Mouse (Mus musculus) embryonic facial prominence, embryonic 12.5 days (tissue): ENCODE measurements around the gene Csnk2a2. TPM values are rescaled to one million over a fixed set of nuclear protein-coding genes. Genes with fewer than 3 reads are reported as not detected.

Experiments used
- ATAC-seq: fragments of 200-750 bp; cut with Nextera tagmentation; 2 replicates; pipeline ENCODE4 v1.8.0; 2017; ENCODE audit not compliant: insufficient number of reproducible peaks, insufficient read depth, low FRiP score, low TSS enrichment
- H3K27ac ChIP-seq: fragments of 300-500 bp; sonication (generic); 2 replicates; pipeline ENCODE4 v1.5.1; 2016; ENCODE audit warnings: mild to moderate bottlenecking
- H3K27me3 ChIP-seq: fragments of 300-500 bp; sonication (generic); 2 replicates; pipeline ENCODE4 v1.6.1; 2016; ENCODE audit warnings: mild to moderate bottlenecking, moderate library complexity
- H3K36me3 ChIP-seq: fragments of 300-500 bp; sonication (generic); 2 replicates; pipeline ENCODE4 v1.6.1; 2016; ENCODE audit warnings: mild to moderate bottlenecking
- H3K4me1 ChIP-seq: fragments of 300-500 bp; sonication (generic); 2 replicates; pipeline ENCODE4 v1.6.1; 2016
- H3K4me2 ChIP-seq: fragments of 300-500 bp; sonication (generic); replicated peaks from 2 replicates; pipeline ENCODE4 v1.6.1; 2016; ENCODE audit warnings: mild to moderate bottlenecking, moderate library complexity
- H3K4me3 ChIP-seq: fragments of 300-500 bp; sonication (generic); 2 replicates; pipeline ENCODE4 v1.5.1; 2016; ENCODE audit warnings: mild to moderate bottlenecking
- H3K9ac ChIP-seq: fragments of 300-500 bp; sonication (generic); 2 replicates; pipeline ENCODE4 v1.6.1; 2016; ENCODE audit warnings: mild to moderate bottlenecking, moderate library complexity
- H3K9me3 ChIP-seq: fragments of 300-500 bp; sonication (generic); 2 replicates; pipeline ENCODE4 v1.6.1; 2016; ENCODE audit warnings: mild to moderate bottlenecking, moderate library complexity
- WGBS: fragments of 180-500 bp; shearing (Covaris S2); methylation state at CpG from one replicate; pipeline ENCODE4 v1.1.7; 2016; 5-methylcytosine and 5-hydroxymethylcytosine counted together
- polyA plus RNA-seq: library from polyadenylated mRNA; unstranded; fragments of >200 nt; fragmentation: Nextera tagmentation; extraction: Ambion mirVana; gene quantifications from 2 replicates; pipeline ENCODE4 v1.2.1, GENCODE M21; 2016

The Csnk2a2 gene
- polyA plus RNA-seq, 1 experiment from 2014 or later = 12.9 TPM

DNA sequence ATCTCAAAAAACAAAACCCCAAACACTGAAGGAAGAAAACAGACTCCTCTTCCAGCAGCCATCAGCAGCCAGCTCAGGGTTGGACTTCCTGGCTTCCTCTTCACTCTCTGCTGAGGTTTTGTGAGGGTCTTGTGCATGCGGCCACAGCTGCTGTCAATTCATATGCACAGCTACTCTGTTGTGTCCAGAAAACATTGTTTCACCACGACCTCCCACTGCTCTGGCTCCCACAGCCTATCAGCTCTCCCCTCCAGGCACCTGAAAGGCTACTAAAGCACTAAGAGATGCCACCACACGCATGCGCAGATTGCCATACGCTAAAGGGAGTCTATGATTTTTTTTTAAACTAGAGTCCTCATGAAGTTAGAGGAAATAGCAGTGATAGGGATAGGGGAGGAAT lies 15.0 kb upstream of the Csnk2a2 start:
- Histone ChIP-seq H3K27me3 (no peaks in the 10 kb centered on the region), H3K9me3 (no peaks in the 10 kb centered on the region), H3K4me1 (no peaks in the 10 kb centered on the region), H3K36me3 (no peaks in the 10 kb centered on the region), H3K4me3 (no peak overlapping the region), H3K27ac (no peak overlapping the region), H3K4me2 (no peak overlapping the region), H3K9ac (no peak overlapping the region)
- ATAC-seq = no peak
- WGBS = 63% methylated on average over 5 of the region's 5 CpGs

DNA sequence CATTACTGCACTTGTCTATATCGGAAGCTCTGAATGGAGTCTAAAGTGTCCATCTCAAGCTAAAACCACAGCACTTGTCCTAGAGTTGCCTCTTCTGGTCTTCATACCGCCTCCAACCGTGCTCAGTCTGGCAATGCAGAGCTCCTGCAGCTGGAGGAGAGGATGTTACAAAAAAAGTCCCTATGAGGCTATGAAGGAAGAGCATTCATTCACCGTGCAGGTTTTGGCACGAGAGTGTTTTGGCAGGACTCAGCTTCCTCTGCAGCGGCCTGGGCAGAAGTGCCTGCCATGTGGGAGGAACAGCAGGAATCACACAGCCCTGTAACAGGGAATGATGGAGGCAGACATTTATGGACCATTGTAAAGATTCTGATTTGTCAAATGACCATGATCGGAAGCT lies 12.6 kb upstream of the Csnk2a2 start:
- Histone ChIP-seq H3K36me3 (no peaks in the 10 kb centered on the region), H3K27ac (no peak overlapping the region), H3K27me3 (no peaks in the 10 kb centered on the region), H3K4me1 (no peaks in the 10 kb centered on the region), H3K4me2 (no peak overlapping the region), H3K9me3 (no peaks in the 10 kb centered on the region), H3K4me3 (no peak overlapping the region), H3K9ac (no peak overlapping the region)
- 77% methylated on average over 7 of the region's 7 CpGs for WGBS
- no peak for ATAC-seq

DNA sequence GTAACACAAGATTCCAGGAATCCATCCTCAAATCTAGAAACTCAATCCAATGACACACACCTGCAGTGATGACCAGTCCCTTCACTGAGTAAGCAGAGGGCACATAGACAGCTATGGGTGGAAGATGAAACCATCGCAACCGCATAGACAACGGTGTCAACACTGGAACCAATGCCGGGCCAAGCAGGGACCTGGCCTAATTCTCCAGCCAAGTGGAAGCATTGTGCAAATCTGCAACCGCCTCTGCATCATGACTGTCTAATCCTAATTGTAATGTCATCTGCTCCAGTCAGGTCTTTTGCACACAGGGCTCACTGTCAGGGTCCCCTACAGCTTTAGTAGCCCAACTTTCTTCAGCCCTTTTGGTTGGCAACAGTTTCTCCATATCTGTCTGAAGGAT lies 10.6 kb upstream of the Csnk2a2 start:
- Histone ChIP-seq H3K27ac (no peak overlapping the region), H3K36me3 (no peaks in the 10 kb centered on the region), H3K27me3 (no peaks in the 10 kb centered on the region), H3K9ac (no peak overlapping the region), H3K4me1 (no peaks in the 10 kb centered on the region), H3K4me3 (no peak overlapping the region), H3K4me2 (no peak overlapping the region), H3K9me3 (no peaks in the 10 kb centered on the region)
- no peak for ATAC-seq
- WGBS = 92% methylated on average over 5 of the region's 5 CpGs

DNA sequence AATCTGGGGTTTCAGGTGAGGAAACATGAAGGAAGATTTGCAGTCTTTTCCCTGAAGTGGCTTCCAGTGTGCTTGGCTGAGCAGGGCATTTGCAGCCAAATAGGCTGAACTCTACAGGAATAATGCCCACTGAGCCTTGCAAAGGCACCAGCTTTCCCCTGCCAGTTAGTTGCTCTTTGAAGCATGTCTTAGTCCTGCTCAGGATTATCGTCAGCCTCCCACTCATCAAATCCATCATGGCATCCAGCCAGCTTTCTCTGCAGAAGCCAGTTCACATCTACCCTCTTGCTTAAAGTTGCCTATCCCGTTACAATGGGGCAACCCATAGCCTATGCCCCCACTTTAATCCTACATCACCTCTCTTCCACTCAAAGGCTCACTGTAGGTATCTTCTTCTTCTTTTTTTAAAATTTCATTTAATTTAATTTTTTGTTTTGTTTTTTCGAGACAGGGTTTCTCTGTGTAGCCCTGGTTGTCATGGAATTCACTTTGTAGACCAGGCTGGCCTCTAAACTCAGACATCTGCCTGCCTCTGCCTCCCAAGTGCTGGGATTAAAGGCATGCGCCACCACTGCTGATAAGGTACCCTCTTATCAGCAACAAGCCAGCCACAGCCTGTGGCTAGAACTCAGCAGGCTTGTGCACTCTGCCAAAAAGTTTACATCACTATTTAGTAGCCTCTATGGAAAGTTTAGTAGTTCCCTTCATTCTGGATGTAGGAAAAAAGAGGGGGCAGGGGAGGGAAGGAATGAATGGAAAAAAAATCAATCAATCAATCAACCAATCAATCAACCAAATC lies 9.6 kb upstream of the Csnk2a2 start:
- H3K9ac ChIP-seq = no peak overlapping the region
- no peaks in the 10 kb centered on the region for H3K27me3 ChIP-seq
- H3K4me2 ChIP-seq = no peak overlapping the region
- no peaks in the 10 kb centered on the region for H3K9me3 ChIP-seq
- ATAC-seq = no peak
- H3K4me1 ChIP-seq = no peaks in the 10 kb centered on the region
- no peak overlapping the region for H3K4me3 ChIP-seq
- WGBS = 76% methylated on average over 4 of the region's 4 CpGs
- no peak overlapping the region for H3K27ac ChIP-seq
- H3K36me3 ChIP-seq = no peaks in the 10 kb centered on the region

DNA sequence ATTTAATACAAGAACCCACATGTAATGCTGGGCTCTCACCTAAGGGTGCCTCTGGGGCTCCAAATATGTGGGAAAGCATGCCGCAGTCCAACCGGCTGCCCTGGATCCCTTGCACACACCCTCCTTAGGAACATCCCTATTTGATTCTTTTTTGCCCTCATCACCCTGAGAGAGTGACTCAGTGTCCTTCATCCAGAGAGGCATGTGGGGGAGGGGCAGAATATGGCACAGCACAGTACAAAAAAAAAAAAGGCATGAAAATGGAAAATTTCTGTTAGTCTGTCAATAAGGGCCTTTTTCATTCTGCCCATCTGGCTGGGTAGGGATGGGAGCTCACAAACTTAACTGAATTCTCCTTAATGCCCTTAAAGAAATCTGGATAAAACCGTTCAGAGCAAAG lies 8.0 kb upstream of the Csnk2a2 start:
- Histone ChIP-seq H3K4me1 (no peaks in the 10 kb centered on the region), H3K4me2 (no peak overlapping the region), H3K9me3 (no peaks in the 10 kb centered on the region), H3K27ac (no peak overlapping the region), H3K4me3 (no peak overlapping the region), H3K36me3 (no peaks in the 10 kb centered on the region), H3K9ac (no peak overlapping the region), H3K27me3 (no peaks in the 10 kb centered on the region)
- ATAC-seq = no peak
- 88% methylated on average over 3 of the region's 3 CpGs for WGBS

DNA sequence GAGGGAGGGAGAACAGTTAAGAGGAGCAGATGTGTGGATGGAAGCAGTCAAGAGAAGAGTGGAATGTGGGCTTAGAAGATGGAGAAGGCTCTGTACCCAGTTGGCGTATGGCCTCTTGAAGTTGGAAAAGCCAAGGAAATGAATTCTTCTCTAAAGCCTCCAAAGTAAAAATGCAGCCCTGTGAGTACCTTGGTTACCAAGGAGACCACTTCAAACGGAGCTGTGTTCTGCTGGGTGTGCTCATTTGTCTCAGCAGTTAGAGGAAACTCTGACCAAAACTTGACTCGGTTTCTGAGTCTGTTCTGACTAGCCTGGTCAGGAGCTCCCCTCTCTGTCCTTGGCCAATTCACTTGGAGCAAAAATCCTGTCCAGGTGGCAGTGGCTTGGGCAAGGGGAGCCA lies 6.6 kb upstream of the Csnk2a2 start:
- Histone ChIP-seq H3K4me1 (no peaks in the 10 kb centered on the region), H3K4me2 (no peak overlapping the region), H3K36me3 (no peaks in the 10 kb centered on the region), H3K27ac (no peak overlapping the region), H3K9ac (no peak overlapping the region), H3K27me3 (no peaks in the 10 kb centered on the region), H3K9me3 (no peaks in the 10 kb centered on the region), H3K4me3 (no peak overlapping the region)
- ATAC-seq = no peak
- 37% methylated on average over 3 of the region's 3 CpGs for WGBS

DNA sequence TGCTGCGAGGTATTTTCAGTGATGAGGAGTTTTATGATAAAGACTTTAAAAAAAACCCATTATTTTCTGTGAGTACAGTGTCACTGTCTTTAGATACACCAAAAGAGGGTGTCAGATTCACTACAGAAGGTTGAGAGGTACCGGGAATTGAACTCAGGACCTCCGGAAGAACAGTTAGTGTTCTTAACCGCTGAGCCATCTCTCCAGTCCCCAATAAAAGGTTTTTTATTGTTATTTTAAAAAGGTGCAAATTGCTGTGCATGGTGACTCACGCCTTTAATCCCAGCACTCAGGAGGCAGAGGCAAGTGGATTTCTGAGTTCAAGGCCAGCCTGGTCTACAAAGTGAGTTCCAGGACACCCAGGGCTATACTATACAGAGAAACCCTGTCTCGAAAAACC lies 5.6 kb upstream of the Csnk2a2 start:
- Histone ChIP-seq H3K27ac (no peak overlapping the region), H3K27me3 (no peaks in the 10 kb centered on the region), H3K4me1 (no peaks in the 10 kb centered on the region), H3K4me3 (no peak overlapping the region), H3K9ac (no peak overlapping the region), H3K36me3 (no peaks in the 10 kb centered on the region), H3K4me2 (no peak overlapping the region), H3K9me3 (no peaks in the 10 kb centered on the region)
- WGBS = 82% methylated on average over 6 of the region's 6 CpGs
- no peak for ATAC-seq

DNA sequence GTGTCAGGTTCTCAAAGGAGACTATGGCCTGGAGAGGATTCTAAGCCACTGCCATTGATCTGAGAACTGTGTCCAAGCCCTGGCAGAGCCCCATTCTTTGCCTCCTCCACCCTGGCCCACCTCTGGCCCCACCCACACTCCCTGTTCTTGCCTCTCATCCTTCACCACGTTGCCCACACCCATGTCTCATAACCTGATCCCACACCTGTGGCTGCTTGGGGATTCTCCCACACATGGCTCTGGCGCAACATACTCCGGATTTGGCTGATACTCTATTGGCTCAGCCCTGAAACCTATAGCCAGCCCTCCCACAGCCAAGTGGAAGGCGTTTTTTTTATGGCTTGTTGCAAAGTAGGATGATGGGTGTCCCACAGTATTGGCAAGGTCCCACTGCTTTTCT lies 2.2 kb upstream of the Csnk2a2 start:
- Histone ChIP-seq H3K27me3 (no peaks in the 10 kb centered on the region), H3K4me3 (no peak overlapping the region), H3K9ac (no peak overlapping the region), H3K4me2 (no peak overlapping the region), H3K9me3 (no peaks in the 10 kb centered on the region), H3K4me1 (peaks cover 9% of the 10 kb centered on the region), H3K27ac (no peak overlapping the region), H3K36me3 (no peaks in the 10 kb centered on the region)
- ATAC-seq = no peak
- 78% methylated on average over 4 of the region's 4 CpGs for WGBS

DNA sequence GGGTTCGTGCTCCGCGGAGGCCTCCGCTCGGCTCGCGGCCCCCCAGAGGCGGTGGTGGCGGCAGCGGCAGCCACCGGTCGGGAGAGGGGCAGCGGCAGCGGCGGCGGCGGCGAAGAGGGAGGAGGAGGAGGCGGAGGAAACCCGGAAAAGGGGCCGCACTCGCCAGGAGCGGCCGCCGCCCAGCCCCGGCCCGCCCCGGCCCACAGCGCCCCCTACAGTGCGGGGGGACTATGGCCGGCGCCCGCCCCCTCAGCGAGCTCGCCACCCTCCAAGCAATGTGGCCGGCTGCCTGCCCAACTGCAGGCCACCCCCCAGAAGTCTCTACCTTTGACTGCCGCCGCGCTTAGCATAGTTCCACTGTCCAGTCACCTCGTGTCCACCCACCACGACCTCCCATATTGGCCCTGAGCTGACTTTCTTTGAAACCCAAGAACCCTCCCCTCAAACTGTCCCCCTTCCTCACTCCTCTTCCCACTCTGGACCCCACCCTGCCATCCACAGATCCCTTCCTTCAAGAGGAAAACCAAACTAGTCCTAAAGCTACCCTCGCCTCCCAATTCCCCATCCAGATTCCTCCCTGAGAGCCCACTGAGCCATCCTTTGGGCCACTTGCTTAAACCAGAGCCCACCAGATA lies 1.0 kb downstream of the Csnk2a2 start:
- H3K9ac ChIP-seq = peak overlapping the region; percentile 97
- peak overlapping the region; percentile 60 for H3K4me2 ChIP-seq
- H3K4me3 ChIP-seq = peak overlapping the region; percentile 90
- no peaks in the 10 kb centered on the region for H3K9me3 ChIP-seq
- under 1% methylated on average over 23 of the region's 42 CpGs for WGBS
- H3K4me1 ChIP-seq = peaks cover 11% of the 10 kb centered on the region
- no peaks in the 10 kb centered on the region for H3K27me3 ChIP-seq
- ATAC-seq = peak; percentile 88
- no peak overlapping the region for H3K27ac ChIP-seq
- peaks cover 21% of the 10 kb centered on the region for H3K36me3 ChIP-seq

DNA sequence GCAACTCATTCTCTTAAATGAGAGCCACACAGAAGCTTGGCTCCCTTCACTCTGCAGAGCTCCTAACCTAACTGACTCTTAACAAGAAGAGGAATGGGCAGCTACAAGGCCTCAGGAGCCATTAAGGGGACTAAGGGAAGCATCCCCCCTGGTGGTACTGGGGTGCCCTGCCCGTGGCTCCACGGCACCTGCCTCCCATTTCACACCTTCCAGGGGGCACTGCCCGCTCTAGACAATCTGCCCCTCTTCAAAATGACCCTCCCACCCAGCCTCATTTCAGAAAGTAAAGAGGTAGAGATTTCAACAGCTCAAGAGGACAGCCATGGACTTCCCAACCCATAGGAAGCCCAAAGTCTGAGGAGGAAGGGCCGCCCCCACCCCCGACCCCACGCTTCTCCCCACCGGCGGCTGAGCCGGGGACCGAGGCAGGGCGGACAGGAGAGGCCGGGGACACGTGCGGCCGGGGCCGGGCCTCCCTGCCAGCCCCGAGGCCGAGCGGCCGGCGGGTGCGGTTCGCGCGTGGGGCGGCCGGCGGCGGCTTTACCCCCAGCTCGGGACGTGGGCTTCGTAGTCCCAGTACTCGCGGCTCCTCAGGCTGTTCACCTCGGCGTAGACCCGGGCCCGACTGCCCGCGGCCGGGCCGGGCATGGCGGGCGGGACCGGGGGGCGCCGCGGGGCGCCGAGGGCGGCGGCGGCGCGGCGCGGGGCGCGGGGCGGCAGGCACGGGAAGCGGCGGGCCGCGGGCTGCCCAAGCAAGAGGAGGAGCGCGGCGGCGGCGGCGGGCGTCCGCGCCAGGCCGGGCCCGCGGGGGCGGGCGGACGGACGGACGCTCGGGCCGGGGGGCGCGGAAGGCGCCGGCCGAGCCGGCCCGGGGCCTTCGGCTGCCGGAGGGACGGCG lies 1.8 kb downstream of the Csnk2a2 start:
- ATAC-seq = peak; percentile 48; the same call in 1 of the 2 replicates

DNA sequence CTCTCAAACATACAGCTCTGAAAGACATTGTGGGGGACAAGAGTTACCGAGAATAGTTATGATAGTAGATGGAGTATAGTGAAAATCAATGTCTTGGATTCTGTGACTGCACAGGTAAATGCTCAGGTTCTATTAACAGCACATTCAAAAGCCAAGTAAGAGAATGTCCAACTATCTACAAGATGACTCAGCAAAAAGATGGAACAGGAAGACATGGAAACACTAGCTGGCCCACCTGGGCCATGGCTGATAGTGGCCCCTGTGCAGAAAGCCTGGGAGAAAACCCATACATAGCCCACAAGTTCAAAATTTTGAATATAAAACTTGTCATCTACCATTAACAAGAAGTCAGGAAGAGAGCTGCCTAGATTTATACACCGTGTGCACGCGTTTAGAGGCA lies 19.8 kb downstream of the Csnk2a2 start:
- WGBS = 97% methylated on average over 4 of the region's 4 CpGs
- H3K27ac ChIP-seq = no peak overlapping the region
- no peak for ATAC-seq

More for the DNA sequence above, 1.8 kb downstream of the Csnk2a2 start:
- peak overlapping the region; percentile 96 for H3K4me2 ChIP-seq
- H3K9ac ChIP-seq = peak overlapping the region; percentile 97
- peaks cover 11% of the 10 kb centered on the region for H3K4me1 ChIP-seq
- peak overlapping the region; percentile 90 for H3K4me3 ChIP-seq
- no peaks in the 10 kb centered on the region for H3K27me3 ChIP-seq
- H3K9me3 ChIP-seq = no peaks in the 10 kb centered on the region
- H3K27ac ChIP-seq = no peak overlapping the region
- under 1% methylated on average over 41 of the region's 95 CpGs for WGBS
- H3K36me3 ChIP-seq = peaks cover 29% of the 10 kb centered on the region

More for the DNA sequence above, 19.8 kb downstream of the Csnk2a2 start:
- H3K27me3 ChIP-seq = no peaks in the 10 kb centered on the region
- H3K9ac ChIP-seq = no peak overlapping the region
- peaks cover 48% of the 10 kb centered on the region for H3K36me3 ChIP-seq
- H3K4me3 ChIP-seq = no peak overlapping the region
- H3K4me1 ChIP-seq = no peaks in the 10 kb centered on the region
- H3K9me3 ChIP-seq = no peaks in the 10 kb centered on the region
- no peak overlapping the region for H3K4me2 ChIP-seq
